Mouse (Mus musculus): ENCODE data around the gene Mecom.

- no peak for TF ChIP-seq CTCF (conservative IDR thresholded peaks at IDR 0.05; ENCODE audit: low read length)
- TF ChIP-seq POU5F1 (IDR thresholded peaks at IDR 0.05; ENCODE audit: borderline replicate concordance, low read length), result no peak
- no peak for TF ChIP-seq NANOG (IDR thresholded peaks at IDR 0.05; ENCODE audit: borderline replicate concordance, low read length)
These were observed 327.9 kb downstream of the Mecom start for GRCm38 (mm10) chr3:30219891-30220290.

All from E14TG2a.4 (cell line).